Comparison of ENCODE assay signal across 7 mouse cellular contexts in genomic region chr12:72407146-72407545, GRCm38 (mm10). TPM values are rescaled to one million over a fixed set of nuclear protein-coding genes. Genes with fewer than 3 reads are reported as not detected.
A peak's percentile ranks its signal among the peaks of the same experiment; 100 is the strongest.
DNase-seq lines count a peak whose midpoint lies in the region; ATAC-seq and TF ChIP-seq lines count a peak whose summit lies in the region.

No protein-coding gene starts in this region.

- peak; percentile 56 for DNase-seq in ZHBTc4 (ENCODE audit: low read depth, low spot score)
- DNase-seq in cerebellum, adult 11-12 months, result peak; percentile 76
- DNase-seq in limb, embryonic 10.5 days (ENCODE audit: low spot score), result peak; percentile 37
- no peak for DNase-seq in spleen, adult 18-20 months
- no peak for DNase-seq in kidney, adult 9 months

- 17% methylated on average over 11 of the region's 11 CpGs for WGBS in heart, embryonic 16.5 days
- 6% methylated on average over 11 of the region's 11 CpGs for WGBS in limb, embryonic 10.5 days
- 8% methylated on average over 11 of the region's 11 CpGs for WGBS in olfactory bulb, adult 2 months

- H3K4me1 ChIP-seq in heart, embryonic 16.5 days (ENCODE audit: control insufficient read depth, insufficient read depth, low read length), result peaks cover 10% of the 10 kb centered on the region
- peaks cover 21% of the 10 kb centered on the region for H3K4me1 ChIP-seq in limb, embryonic 10.5 days
- peaks cover 5% of the 10 kb centered on the region; the same call in 1 of the 2 replicates for H3K4me1 ChIP-seq in olfactory bulb, adult 2 months (ENCODE audit: control insufficient read depth, insufficient read depth, low read length)

- peaks cover 22% of the 10 kb centered on the region for H3K27me3 ChIP-seq in heart, embryonic 16.5 days (ENCODE audit: control insufficient read depth, insufficient read depth, low read length)
- H3K27me3 ChIP-seq in limb, embryonic 10.5 days (ENCODE audit: low read depth, poor library complexity, severe bottlenecking), result peaks cover 51% of the 10 kb centered on the region

- H3K36me3 ChIP-seq in heart, embryonic 16.5 days (ENCODE audit: control insufficient read depth, insufficient read depth), result no peaks in the 10 kb centered on the region
- H3K36me3 ChIP-seq in limb, embryonic 10.5 days, result no peaks in the 10 kb centered on the region

- H3K4me2 ChIP-seq in heart, embryonic 16.5 days (ENCODE audit: low read depth, low read length), result peak overlapping the region; percentile 99

- H3K9ac ChIP-seq in heart, embryonic 16.5 days (ENCODE audit: low read length), result no peak overlapping the region

- peak overlapping the region; percentile 77; the same call in 1 of the 2 replicates for H3K4me3 ChIP-seq in heart, embryonic 16.5 days (ENCODE audit: low read length)
- peak overlapping the region; percentile 73; the same call in 1 of the 2 replicates for H3K4me3 ChIP-seq in limb, embryonic 10.5 days
- H3K4me3 ChIP-seq in olfactory bulb, adult 2 months (ENCODE audit: insufficient read depth, low read depth, low read length), result peak overlapping the region; percentile 80

- no peaks in the 10 kb centered on the region for H3K9me3 ChIP-seq in heart, embryonic 16.5 days (replicated peaks; ENCODE audit: control insufficient read depth, low read length)
- no peaks in the 10 kb centered on the region for H3K9me3 ChIP-seq in limb, embryonic 10.5 days (replicated peaks)

- no peak for ATAC-seq in heart, embryonic 16.5 days (replicated peaks; ENCODE audit: extremely low read depth, insufficient read depth, low FRiP score)

- TF ChIP-seq CTCF in olfactory bulb, adult 2 months (IDR thresholded peaks at IDR 0.05; ENCODE audit: insufficient read depth, low read depth, low read length), result no peak

- no peak overlapping the region for H3K27ac ChIP-seq in heart, embryonic 16.5 days (ENCODE audit: low read length)
- no peak overlapping the region for H3K27ac ChIP-seq in limb, embryonic 10.5 days
- no peak overlapping the region for H3K27ac ChIP-seq in olfactory bulb, adult 2 months (ENCODE audit: insufficient read depth, low read depth, low read length)

- no peak for TF ChIP-seq POLR2A in olfactory bulb, adult 2 months (IDR thresholded peaks at IDR 0.05; ENCODE audit: insufficient read depth, low read depth, low read length)

RNA-seq across cellular contexts. Expression of gene Rtn1, which starts 1.7 kb away (rescaled TPM):
- 10.0 and 10.1 TPM in 2 replicates for polyA plus RNA-seq in heart, embryonic 16.5 days (2015; fragmentation: Nextera tagmentation; extraction: Ambion mirVana)
- 8.3 and 11.4 TPM in 2 replicates for polyA plus RNA-seq in limb, embryonic 10.5 days (2016; fragmentation: Nextera tagmentation; extraction: Ambion mirVana)
- polyA plus RNA-seq in olfactory bulb, adult 2 months (2012; ENCODE audit: insufficient read depth, insufficient read length, low replicate concordance, missing spikeins), result 402 TPM in 1 of 2 replicates, not detected in the other

RNA-seq across cellular contexts. Expression of gene Lrrc9, which starts 34.5 kb away (rescaled TPM):
- 0.53 and 0.60 TPM in 2 replicates for polyA plus RNA-seq in heart, embryonic 16.5 days (2015; fragmentation: Nextera tagmentation; extraction: Ambion mirVana)
- 0.80 and 0.89 TPM in 2 replicates for polyA plus RNA-seq in limb, embryonic 10.5 days (2016; fragmentation: Nextera tagmentation; extraction: Ambion mirVana)
- not detected in 2 replicates for polyA plus RNA-seq in olfactory bulb, adult 2 months (2012; ENCODE audit: insufficient read depth, insufficient read length, low replicate concordance, missing spikeins)

Comparison
In these comparisons a context has a peak if more than half of its experiments do, and no peak if none do; other contexts are left out.
1. DNase-seq: peak in ZHBTc4 (single experiment), cerebellum, adult 11-12 months (single experiment) and limb, embryonic 10.5 days (single experiment); none in spleen, adult 18-20 months (0 of 2) and kidney, adult 9 months (single experiment).
2. RNA of gene Rtn1, which starts 1.7 kb away (polyA plus RNA-seq): 402 TPM in olfactory bulb, adult 2 months; 10.0 to 10.1 TPM in heart, embryonic 16.5 days and 8.3 to 11.4 TPM in limb, embryonic 10.5 days; every median in the first group is over 10 times any median in the second.
3. Peak in every context shown above with its lines, with median percentiles within 50 percentile points of each other: H3K4me3 ChIP-seq.